Mouse (Mus musculus) cerebellum, adult 2 months (tissue): Measurements from ENCODE around the gene Rnase2a.

ENCODE experiments used
- CTCF ChIP-seq: fragments of 200-500 bp; IDR thresholded peaks from 2 replicates; pipeline ENCODE4 v1.5.1; 2011; ENCODE audit warnings: low read depth, mild to moderate bottlenecking, control low read depth, low read length, moderate library complexity, borderline replicate concordance; ENCODE audit not compliant: insufficient read depth
- POLR2A ChIP-seq: fragments of 200-500 bp; IDR thresholded peaks from 2 replicates; pipeline ENCODE4 v1.6.1; 2011; ENCODE audit warnings: low read length, control low read depth, borderline replicate concordance; ENCODE audit not compliant: insufficient read depth

- TF ChIP-seq CTCF (no peak), POLR2A (no peak)
Measured at GRCm38 (mm10) chr14:51253569-51253968, 2.3 kb downstream of the Rnase2a start.
